Mouse (Mus musculus) thymus, postnatal 36 days (tissue): ENCODE results near the gene Lmtk3.

Experiments
- DNase-seq, 2 experiments: peaks; one replicate each; pipeline ENCODE4 v3.0.0; 2022; ENCODE audit warnings: mixed read lengths in 2 of 2

The Lmtk3 gene

GRCm38 (mm10) chr7:45784524-45785372, 1.2 kb downstream of the Lmtk3 start, which contains the start of gene Sult2b1:
Gene Sult2b1 (minus strand): TSS chr7:45784669.
- no peak for DNase-seq

- DNase-seq, result no peak
These were observed 2.0 kb downstream of the Lmtk3 start for GRCm38 (mm10) chr7:45785388-45786135.

GRCm38 (mm10) chr7:45786136-45786578, 2.6 kb downstream of the Lmtk3 start:
- DNase-seq, result no peak

- no peak for DNase-seq
These were observed 3.3 kb downstream of the Lmtk3 start for GRCm38 (mm10) chr7:45786661-45787413.

GRCm38 (mm10) chr7:45787642-45788041, 4.1 kb downstream of the Lmtk3 start:
- no peak for DNase-seq

GRCm38 (mm10) chr7:45790721-45791120, 7.2 kb downstream of the Lmtk3 start:
- no peak for DNase-seq

- no peak for DNase-seq
These were observed 8.4 kb downstream of the Lmtk3 start for GRCm38 (mm10) chr7:45791756-45792490.

- no peak for DNase-seq
These were observed 9.7 kb downstream of the Lmtk3 start for GRCm38 (mm10) chr7:45793240-45793639.

- DNase-seq, result no peak
These were observed 10.5 kb downstream of the Lmtk3 start for GRCm38 (mm10) chr7:45793969-45794585.

- no peak for DNase-seq
These were observed 11.4 kb downstream of the Lmtk3 start for GRCm38 (mm10) chr7:45794971-45795370.

GRCm38 (mm10) chr7:45796950-45797349, 13.4 kb downstream of the Lmtk3 start:
- DNase-seq, result no peak

GRCm38 (mm10) chr7:45797661-45798510, 14.3 kb downstream of the Lmtk3 start:
- no peak for DNase-seq

GRCm38 (mm10) chr7:45798511-45798836, 14.9 kb downstream of the Lmtk3 start:
- peak in 1 of 2 experiments; percentile 33 for DNase-seq

GRCm38 (mm10) chr7:45798931-45799330, 15.4 kb downstream of the Lmtk3 start:
- no peak for DNase-seq

GRCm38 (mm10) chr7:45800001-45800400, 16.5 kb downstream of the Lmtk3 start:
- DNase-seq, result no peak

GRCm38 (mm10) chr7:45800546-45801204, 17.1 kb downstream of the Lmtk3 start:
- peak; percentile 31 to 50 for DNase-seq

GRCm38 (mm10) chr7:45801348-45801747, 17.8 kb downstream of the Lmtk3 start:
- DNase-seq, result peak; percentile 85 to 91

GRCm38 (mm10) chr7:45802551-45802950, 19.0 kb downstream of the Lmtk3 start:
- no peak for DNase-seq

- DNase-seq, result no peak
These were observed 22.4 kb downstream of the Lmtk3 start for GRCm38 (mm10) chr7:45805941-45806340.

GRCm38 (mm10) chr7:45808471-45808870, 24.9 kb downstream of the Lmtk3 start:
- no peak for DNase-seq
